Mouse (Mus musculus) heart, embryonic 14.5 days (tissue): ENCODE data around the gene Smpx. TPM values are rescaled to one million over a fixed set of nuclear protein-coding genes. Genes with fewer than 3 reads are reported as not detected.

ENCODE experiments used
- ATAC-seq: fragments of 200-750 bp; cut with Nextera tagmentation; 2 replicates; pipeline ENCODE4 v1.8.0; 2017; ENCODE audit warnings: low read depth, moderate TSS enrichment; ENCODE audit not compliant: insufficient number of reproducible peaks, insufficient read depth, low FRiP score
- H3K27ac ChIP-seq, 2 experiments: fragments of 200-500 bp in 1 of 2; fragments of 300-500 bp in 1 of 2; sonication (generic) in 1 of 2; replicated peaks in 1 of 2; 2 replicates each; pipeline ENCODE4 v1.5.1; 2012 to 2014; ENCODE audit warnings: low read depth in 2 of 2, low read length in 2 of 2, control low read depth in 1 of 2, mild to moderate bottlenecking in 1 of 2, mixed read lengths in 1 of 2; ENCODE audit not compliant: control insufficient read depth in 1 of 2, insufficient read depth in 1 of 2
- H3K27me3 ChIP-seq: fragments of 300-500 bp; sonication (generic); 2 replicates; pipeline ENCODE4 v1.6.1; 2014; ENCODE audit warnings: mild to moderate bottlenecking, low read length, control low read depth; ENCODE audit not compliant: control insufficient read depth, insufficient read depth
- H3K36me3 ChIP-seq: fragments of 300-500 bp; sonication (generic); 2 replicates; pipeline ENCODE4 v1.6.1; 2014; ENCODE audit warnings: mild to moderate bottlenecking, control low read depth, low read length, mixed read lengths; ENCODE audit not compliant: control insufficient read depth, insufficient read depth
- H3K4me1 ChIP-seq, 2 experiments: fragments of 200-500 bp in 1 of 2; fragments of 300-500 bp in 1 of 2; sonication (generic) in 1 of 2; 2 replicates each; pipeline ENCODE4 v1.6.1; 2012 to 2014; ENCODE audit warnings: low read length in 2 of 2, control low read depth in 1 of 2, mixed read lengths in 1 of 2; ENCODE audit not compliant: control insufficient read depth in 2 of 2, insufficient read depth in 2 of 2
- H3K4me2 ChIP-seq: fragments of 300-500 bp; sonication (generic); 2 replicates; pipeline ENCODE4 v1.6.1; 2014; ENCODE audit warnings: mild to moderate bottlenecking, low read length
- H3K4me3 ChIP-seq, 2 experiments: fragments of 200-500 bp in 1 of 2; fragments of 300-500 bp in 1 of 2; sonication (generic) in 1 of 2; 2 replicates each; pipeline ENCODE4 v1.5.1; 2012 to 2014; ENCODE audit warnings: low read length in 2 of 2, mild to moderate bottlenecking in 2 of 2, control low read depth in 1 of 2, low read depth in 1 of 2, moderate library complexity in 1 of 2; ENCODE audit not compliant: control insufficient read depth in 1 of 2, insufficient read depth in 1 of 2
- H3K9ac ChIP-seq: fragments of 300-500 bp; sonication (generic); 2 replicates; pipeline ENCODE4 v1.6.1; 2014; ENCODE audit warnings: mild to moderate bottlenecking, low read length
- H3K9me3 ChIP-seq: fragments of 300-500 bp; sonication (generic); 2 replicates; pipeline ENCODE4 v1.6.1; 2016; ENCODE audit warnings: low read length, control low read depth; ENCODE audit not compliant: control insufficient read depth
- WGBS: fragments of 180-500 bp; shearing (Covaris S2); extraction: QIAGEN DNeasy Blood & Tissue Kit; methylation state at CpG from one replicate; pipeline ENCODE4 v1.1.7; 2014; 5-methylcytosine and 5-hydroxymethylcytosine counted together
- polyA plus RNA-seq: library from polyadenylated mRNA; unstranded; fragments of >200 nt; fragmentation: Nextera tagmentation; extraction: Ambion mirVana; gene quantifications from 2 replicates; pipeline ENCODE4 v1.2.1, GENCODE M21; 2014

Smpx gene
- 893 and 934 TPM in 2 replicates for polyA plus RNA-seq

- peak within 1 kb of the TSS; percentile 60 for H3K4me2 ChIP-seq
- ATAC-seq = peak; percentile 73
- H3K9ac ChIP-seq = peak within 1 kb of the TSS; percentile 80
Measured at GRCm38 (mm10) chrX:157698862-157699261, at the start of gene Smpx. Gene Smpx (plus strand): TSS chrX:157698910.

DNA sequence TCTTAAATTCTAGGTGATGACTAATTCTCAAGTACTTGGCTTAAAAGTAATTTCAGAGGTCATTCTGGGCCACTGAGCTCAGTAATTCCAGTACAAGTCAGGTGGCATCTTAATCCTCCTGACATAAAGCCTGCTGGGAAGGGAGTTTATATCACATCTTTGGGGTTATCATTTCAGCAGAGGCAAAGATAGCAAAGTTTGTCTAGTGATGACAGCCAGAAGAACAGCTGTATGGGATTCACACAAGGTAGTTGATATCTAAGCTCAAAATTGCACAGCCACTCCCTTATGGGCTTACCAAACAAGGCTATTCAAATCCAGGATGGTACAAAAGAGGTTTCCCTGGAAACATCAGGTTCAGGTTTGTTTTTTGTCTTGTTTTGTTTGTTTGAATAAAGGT, 43.7 kb upstream of the Smpx start:
- Histone ChIP-seq H3K4me3 (no peak overlapping the region), H3K9ac (no peak overlapping the region), H3K4me2 (no peak overlapping the region), H3K27me3 (no peaks in the 10 kb centered on the region), H3K36me3 (no peaks in the 10 kb centered on the region), H3K27ac (no peak overlapping the region), H3K4me1 (no peaks in the 10 kb centered on the region), H3K9me3 (no peaks in the 10 kb centered on the region)
- ATAC-seq = no peak

More at GRCm38 (mm10) chrX:157698862-157699261, at the start of gene Smpx:
- 0 out of 4 replicates have a peak, but pooled peaks cover 0 to 2% of the 10 kb centered on the region in 2 experiments for H3K4me1 ChIP-seq
- H3K9me3 ChIP-seq = no peaks in the 10 kb centered on the region
- H3K27me3 ChIP-seq = no peaks in the 10 kb centered on the region
- peak within 1 kb of the TSS; percentile 94 to 96 for H3K27ac ChIP-seq
- H3K36me3 ChIP-seq = no peaks in the 10 kb centered on the region
- 28% methylated on average over 8 of the region's 8 CpGs for WGBS
- peak within 1 kb of the TSS; percentile 48 to 53 for H3K4me3 ChIP-seq

GRCm38 (mm10) chrX:157657356-157657755, 41.4 kb upstream of the Smpx start:
- H3K36me3 ChIP-seq = no peaks in the 10 kb centered on the region
- H3K4me2 ChIP-seq = no peak overlapping the region
- H3K27me3 ChIP-seq = no peaks in the 10 kb centered on the region
- no peak overlapping the region for H3K9ac ChIP-seq
- H3K27ac ChIP-seq = no peak overlapping the region
- H3K9me3 ChIP-seq = no peaks in the 10 kb centered on the region
- no peaks in the 10 kb centered on the region for H3K4me1 ChIP-seq
- ATAC-seq = no peak
- H3K4me3 ChIP-seq = no peak overlapping the region

GRCm38 (mm10) chrX:157671820-157672219, 26.9 kb upstream of the Smpx start:
- H3K9me3 ChIP-seq = no peaks in the 10 kb centered on the region
- no peaks in the 10 kb centered on the region for H3K27me3 ChIP-seq
- no peaks in the 10 kb centered on the region for H3K4me1 ChIP-seq
- no peak overlapping the region for H3K9ac ChIP-seq
- H3K4me2 ChIP-seq = no peak overlapping the region
- H3K36me3 ChIP-seq = no peaks in the 10 kb centered on the region
- H3K27ac ChIP-seq = no peak overlapping the region
- 72% methylated on average over 2 of the region's 2 CpGs for WGBS
- ATAC-seq = no peak
- no peak overlapping the region for H3K4me3 ChIP-seq

GRCm38 (mm10) chrX:157674667-157675350, 23.9 kb upstream of the Smpx start:
- no peaks in the 10 kb centered on the region for H3K27me3 ChIP-seq
- 63% methylated on average over 3 of the region's 3 CpGs for WGBS
- H3K36me3 ChIP-seq = no peaks in the 10 kb centered on the region
- no peak for ATAC-seq
- H3K4me2 ChIP-seq = no peak overlapping the region
- H3K4me3 ChIP-seq = no peak overlapping the region
- no peak overlapping the region for H3K9ac ChIP-seq
- no peaks in the 10 kb centered on the region for H3K4me1 ChIP-seq
- H3K27ac ChIP-seq = no peak overlapping the region
- no peaks in the 10 kb centered on the region for H3K9me3 ChIP-seq

DNA sequence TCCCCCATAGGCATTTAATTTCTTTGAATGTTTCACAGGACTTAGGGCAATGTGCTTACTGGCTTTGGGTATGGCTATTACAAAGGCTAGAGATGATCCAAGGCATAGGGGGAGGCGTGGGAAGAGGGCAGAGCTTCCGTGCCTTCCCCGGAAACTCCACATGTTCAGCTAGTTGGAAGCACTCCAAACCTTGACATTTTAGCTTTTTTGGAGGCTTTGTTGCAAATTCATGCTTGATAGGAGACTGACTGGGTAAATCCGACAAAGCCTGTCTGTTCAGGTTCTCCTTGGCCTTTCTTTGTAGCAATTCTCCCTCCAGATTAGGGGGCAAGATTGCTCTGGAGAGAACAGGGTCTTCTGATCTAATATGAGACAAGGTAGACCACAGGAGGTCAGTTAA, 7.5 kb upstream of the Smpx start:
- Histone ChIP-seq H3K4me2 (no peak overlapping the region), H3K4me3 (no peak overlapping the region), H3K27ac (no peak overlapping the region), H3K36me3 (no peaks in the 10 kb centered on the region), H3K27me3 (no peaks in the 10 kb centered on the region), H3K9me3 (no peaks in the 10 kb centered on the region), H3K4me1 (no peaks in the 10 kb centered on the region), H3K9ac (no peak overlapping the region)
- 64% methylated on average over 4 of the region's 4 CpGs for WGBS
- ATAC-seq = no peak

DNA sequence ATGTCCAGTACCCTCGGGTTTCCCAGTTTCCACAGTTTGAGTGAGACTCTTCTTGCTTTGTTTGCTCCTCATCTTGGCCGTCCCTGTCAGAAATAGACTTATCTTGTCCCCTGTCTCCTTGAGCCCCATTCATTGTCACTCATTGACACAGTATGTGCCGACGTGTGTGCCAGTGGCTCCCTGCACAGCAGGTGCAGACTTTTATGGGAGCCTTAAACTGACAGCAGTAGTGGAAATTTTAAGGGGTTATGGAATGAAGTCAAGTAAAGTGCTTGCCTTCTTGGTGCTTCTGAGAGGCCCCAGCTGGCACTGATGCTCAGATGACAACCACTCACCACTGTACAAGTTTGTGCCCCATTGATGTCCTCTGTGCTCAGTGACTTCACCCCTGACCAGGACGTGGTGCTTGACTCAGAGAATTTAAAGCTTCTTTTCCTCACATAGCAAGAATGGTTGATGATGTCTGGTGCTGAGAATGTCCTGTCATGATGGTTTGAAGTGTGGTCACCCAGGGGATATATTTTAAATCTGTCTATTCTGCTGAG, 1.0 kb upstream of the Smpx start:
- Histone ChIP-seq H3K4me2 (peak overlapping the region; percentile 52), H3K36me3 (no peaks in the 10 kb centered on the region), H3K9ac (no peak overlapping the region), H3K27ac (peak overlapping the region; percentile 79 to 96), H3K4me3 (no peak overlapping the region), H3K4me1 (0 out of 4 replicates have a peak, but pooled peaks cover 0 to 2% of the 10 kb centered on the region in 2 experiments), H3K9me3 (no peaks in the 10 kb centered on the region), H3K27me3 (no peaks in the 10 kb centered on the region)
- peak; percentile 77 for ATAC-seq
- WGBS = 37% methylated on average over 5 of the region's 5 CpGs
